Mouse (Mus musculus) cerebellum, postnatal 4 days (tissue): ENCODE measurements around the gene Hacd2.

ENCODE experiments used
- DNase-seq, 2 experiments: peaks; one replicate each; pipeline ENCODE4 v3.0.0; 2022; ENCODE audit warnings: low spot score in 2 of 2, mixed read lengths in 1 of 2

Gene Hacd2

GRCm38 (mm10) chr16:35022242-35023137, at the start of gene Hacd2:
Gene Hacd2 (plus strand): TSS chr16:35022428.
- peak; percentile 87 to 94 for DNase-seq

GRCm38 (mm10) chr16:34972471-34972870, 49.8 kb upstream of the Hacd2 start:
- no peak for DNase-seq

- DNase-seq: no peak
These were observed 46.7 kb upstream of the Hacd2 start for GRCm38 (mm10) chr16:34975544-34975943.

- peak in 1 of 2 experiments; percentile 21 for DNase-seq
These were observed 45.6 kb upstream of the Hacd2 start for GRCm38 (mm10) chr16:34976630-34977029.

GRCm38 (mm10) chr16:34978018-34978417, 44.2 kb upstream of the Hacd2 start:
- no peak for DNase-seq

GRCm38 (mm10) chr16:34981009-34981408, 41.2 kb upstream of the Hacd2 start:
- DNase-seq: no peak

GRCm38 (mm10) chr16:34984203-34985030, 37.8 kb upstream of the Hacd2 start:
- DNase-seq: no peak

- no peak for DNase-seq
These were observed 37.2 kb upstream of the Hacd2 start for GRCm38 (mm10) chr16:34985031-34985346.

- DNase-seq: no peak
These were observed 35.9 kb upstream of the Hacd2 start for GRCm38 (mm10) chr16:34986211-34986825.

GRCm38 (mm10) chr16:34991365-34991764, 30.9 kb upstream of the Hacd2 start:
- DNase-seq: no peak

GRCm38 (mm10) chr16:34992854-34993253, 29.4 kb upstream of the Hacd2 start:
- DNase-seq: no peak

GRCm38 (mm10) chr16:34993694-34994330, 28.4 kb upstream of the Hacd2 start:
- DNase-seq: no peak

GRCm38 (mm10) chr16:34994641-34995141, 27.5 kb upstream of the Hacd2 start:
- no peak for DNase-seq

- peak in 1 of 2 experiments; percentile 58 for DNase-seq
These were observed 26.1 kb upstream of the Hacd2 start for GRCm38 (mm10) chr16:34996133-34996532.

- DNase-seq: no peak
These were observed 25.2 kb upstream of the Hacd2 start for GRCm38 (mm10) chr16:34997052-34997451.

- DNase-seq: no peak
These were observed 24.7 kb upstream of the Hacd2 start for GRCm38 (mm10) chr16:34997576-34997975.

GRCm38 (mm10) chr16:34999016-34999415, 23.2 kb upstream of the Hacd2 start:
- DNase-seq: no peak

- DNase-seq: no peak
These were observed 22.2 kb upstream of the Hacd2 start for GRCm38 (mm10) chr16:34999986-35000385.

GRCm38 (mm10) chr16:35000923-35001560, 21.2 kb upstream of the Hacd2 start:
- no peak for DNase-seq

GRCm38 (mm10) chr16:35004356-35004755, 17.9 kb upstream of the Hacd2 start:
- DNase-seq: no peak

GRCm38 (mm10) chr16:35004756-35005155, 17.5 kb upstream of the Hacd2 start:
- DNase-seq: no peak
